Mouse (Mus musculus) cerebellum, postnatal 10 days (tissue): ENCODE measurements around the gene Ccdc157.
A peak's percentile ranks its signal among the peaks of the same experiment; 100 is the strongest.
"Not testable (repeated sequence)": the region's sequence is repeated elsewhere in the genome, so short reads cannot be mapped to it uniquely, and the experiment has no call there.

Experiments used
- DNase-seq, 2 experiments: peaks; one replicate each; pipeline ENCODE4 v3.0.0; 2021; ENCODE audit warnings: mixed read lengths in 2 of 2

Gene Ccdc157

GRCm38 (mm10) chr11:4127059-4127458 lies 33.0 kb downstream of the Ccdc157 start:
- DNase-seq, result no peak

- DNase-seq, result peak; percentile 48 to 53
Observed at GRCm38 (mm10) chr11:4123922-4124321, 36.2 kb downstream of the Ccdc157 start.

GRCm38 (mm10) chr11:4122742-4123579 lies 37.1 kb downstream of the Ccdc157 start, which contains the start of gene Sec14l2:
Gene Sec14l2, minus strand, starts transcription at chr11:4123415.
- no peak for DNase-seq

GRCm38 (mm10) chr11:4122226-4122625 lies 37.9 kb downstream of the Ccdc157 start:
- DNase-seq, result no peak

- DNase-seq, result no peak
Observed at GRCm38 (mm10) chr11:4121691-4122090, 38.4 kb downstream of the Ccdc157 start.

GRCm38 (mm10) chr11:4119635-4120034 lies 40.5 kb downstream of the Ccdc157 start:
- DNase-seq, result no peak

GRCm38 (mm10) chr11:4118081-4118921 lies 41.8 kb downstream of the Ccdc157 start:
- DNase-seq, result peak; percentile 86 to 88

- DNase-seq, result no peak
Observed at GRCm38 (mm10) chr11:4117372-4118071, 42.6 kb downstream of the Ccdc157 start.

GRCm38 (mm10) chr11:4116458-4117141 lies 43.5 kb downstream of the Ccdc157 start:
- DNase-seq, result peak; percentile 40 to 55

GRCm38 (mm10) chr11:4115407-4115806 lies 44.7 kb downstream of the Ccdc157 start:
- DNase-seq, result no peak

- DNase-seq, result not testable (repeated sequence)
Observed at GRCm38 (mm10) chr11:4114541-4114940, 45.6 kb downstream of the Ccdc157 start.

- DNase-seq, result no peak
Observed at GRCm38 (mm10) chr11:4113970-4114369, 46.1 kb downstream of the Ccdc157 start.

- DNase-seq, result peak in 1 of 2 experiments; percentile 28
Observed at GRCm38 (mm10) chr11:4113496-4113895, 46.6 kb downstream of the Ccdc157 start.

GRCm38 (mm10) chr11:4112861-4113260 lies 47.2 kb downstream of the Ccdc157 start:
- DNase-seq, result no peak

- no peak for DNase-seq
Observed at GRCm38 (mm10) chr11:4112033-4112432, 48.1 kb downstream of the Ccdc157 start.

- DNase-seq, result no peak
Observed at GRCm38 (mm10) chr11:4108691-4109090, 51.4 kb downstream of the Ccdc157 start.

GRCm38 (mm10) chr11:4107901-4108300 lies 52.2 kb downstream of the Ccdc157 start:
- DNase-seq, result not testable (repeated sequence)

- DNase-seq, result no peak
Observed at GRCm38 (mm10) chr11:4105444-4105843, 54.6 kb downstream of the Ccdc157 start.

- DNase-seq, result no peak
Observed at GRCm38 (mm10) chr11:4104989-4105388, 55.1 kb downstream of the Ccdc157 start.

- no peak for DNase-seq
Observed at GRCm38 (mm10) chr11:4103522-4103921, 56.6 kb downstream of the Ccdc157 start.

- no peak for DNase-seq
Observed at GRCm38 (mm10) chr11:4101851-4102250, 58.2 kb downstream of the Ccdc157 start.

GRCm38 (mm10) chr11:4099447-4099846 lies 60.6 kb downstream of the Ccdc157 start:
- no peak for DNase-seq
